Comparison of ENCODE assay signal across 17 mouse cellular contexts in genomic region chr5:143606756-143607155, GRCm38 (mm10).
"Had no signal": no experiment of that assay in that cellular context is flagged by ENCODE, and none has a peak within 500 bp of the region (broad histone marks: within the 10 kb centered on the region; RNA-seq: fewer than 3 reads in every experiment).

No protein-coding gene starts in this region.

- H3K27me3 ChIP-seq: lung, embryonic 15.5 days; midbrain, embryonic 13.5 days; midbrain, embryonic 15.5 days; neural tube, embryonic 12.5 days; stomach, embryonic 15.5 days had no signal

- H3K9ac ChIP-seq: lung, embryonic 15.5 days; midbrain, embryonic 13.5 days; midbrain, embryonic 15.5 days; neural tube, embryonic 12.5 days; stomach, embryonic 15.5 days had no signal

- H3K4me1 ChIP-seq: megakaryocyte, embryonic 14.5 days; midbrain, embryonic 13.5 days; midbrain, embryonic 15.5 days; neural tube, embryonic 12.5 days; stomach, embryonic 15.5 days had no signal

- H3K4me2 ChIP-seq: lung, embryonic 15.5 days; midbrain, embryonic 11.5 days; midbrain, embryonic 13.5 days; midbrain, embryonic 15.5 days; neural tube, embryonic 12.5 days; stomach, embryonic 15.5 days had no signal

- H3K4me3 ChIP-seq: lung, embryonic 15.5 days; megakaryocyte, embryonic 14.5 days; midbrain, embryonic 13.5 days; midbrain, embryonic 15.5 days; neural tube, embryonic 12.5 days; stomach, embryonic 15.5 days had no signal

- H3K36me3 ChIP-seq: lung, embryonic 15.5 days; midbrain, embryonic 13.5 days; midbrain, embryonic 15.5 days; neural tube, embryonic 12.5 days; stomach, embryonic 15.5 days had no signal

- H3K27ac ChIP-seq: lung, embryonic 15.5 days; macrophage; midbrain, embryonic 13.5 days; midbrain, embryonic 15.5 days; neural tube, embryonic 12.5 days; stomach, embryonic 15.5 days; stomach, postnatal 0 days had no signal

- DNase-seq: lung, adult 2 months; lung, postnatal 14 days; lung, postnatal 36 days; right cerebral cortex, postnatal 14 days; thymus, adult 2 months; thymus, postnatal 25 days; thymus, postnatal 4 days had no signal

- ATAC-seq: lung, postnatal 0 days; midbrain, embryonic 13.5 days; midbrain, embryonic 15.5 days had no signal

- H3K9me3 ChIP-seq: lung, embryonic 15.5 days; midbrain, embryonic 13.5 days; midbrain, embryonic 15.5 days; neural tube, embryonic 12.5 days; stomach, embryonic 15.5 days had no signal
